Comparison of ENCODE assay signal across 14 mouse cellular contexts in the genomic region with DNA sequence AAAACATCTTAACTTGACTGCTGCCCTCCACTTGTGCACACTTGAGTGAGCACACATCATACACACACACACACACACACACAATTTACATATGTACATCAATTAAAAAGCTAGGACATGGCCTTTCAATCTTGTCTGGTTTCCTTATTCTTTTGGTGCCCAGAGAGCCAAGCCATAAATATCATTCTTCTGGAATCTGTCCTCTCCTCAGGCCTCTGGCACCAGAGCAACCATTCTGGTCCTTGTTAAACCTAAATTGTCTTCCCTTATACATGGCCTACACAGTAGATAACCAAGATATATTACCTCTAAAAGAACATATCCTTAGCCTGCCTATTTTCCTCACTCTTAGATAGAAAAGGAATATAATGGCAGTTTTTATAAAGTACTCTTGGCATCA.
"Had no signal": no experiment of that assay in that cellular context is flagged by ENCODE, and none has a peak within 500 bp of the region (broad histone marks: within the 10 kb centered on the region; RNA-seq: fewer than 3 reads in every experiment).

No protein-coding gene starts in this region.

- DNase-seq: gastrocnemius, postnatal 14 days; gastrocnemius, postnatal 36 days; heart, adult 11 months; heart, adult 2 months; heart, postnatal 14 days; heart, postnatal 36 days; kidney, adult 11 months; kidney, adult 2 months; kidney, adult 9 months; kidney, postnatal 25 days; kidney, postnatal 4 days; liver; liver, embryonic 13.5 days; liver, postnatal 0 days had no signal
